ENCODE assay signal across 8 mouse cellular contexts in genomic region chr11:67482217-67482760, GRCm38 (mm10). TPM values are rescaled to one million over a fixed set of nuclear protein-coding genes. Genes with fewer than 3 reads are reported as not detected.
DNase-seq lines count a peak whose midpoint lies in the region; ATAC-seq and TF ChIP-seq lines count a peak whose summit lies in the region.

No protein-coding gene starts in this region.

- ATAC-seq in kidney, embryonic 15.5 days (replicated peaks; ENCODE audit: low FRiP score), result no peak

- no peaks in the 10 kb centered on the region for H3K9me3 ChIP-seq in kidney, embryonic 15.5 days (replicated peaks)

- H3K4me2 ChIP-seq in kidney, embryonic 15.5 days, result no peak overlapping the region

- TF ChIP-seq CTCF in brain, embryonic 14.5 days (IDR thresholded peaks at IDR 0.05; ENCODE audit: borderline replicate concordance, extremely low read depth, insufficient read depth, insufficient read length), result no peak

- no peak for TF ChIP-seq POLR2A in brain, embryonic 14.5 days (IDR thresholded peaks at IDR 0.05; ENCODE audit: borderline replicate concordance, extremely low read depth, insufficient read depth, insufficient read length, poor library complexity, severe bottlenecking)

- H3K9ac ChIP-seq in kidney, embryonic 15.5 days, result no peak overlapping the region

- no peak overlapping the region for H3K4me3 ChIP-seq in kidney, embryonic 15.5 days (replicated peaks)

- intact Hi-C loops in gastrocnemius, postnatal 14 days (cut with DNase I; ENCODE audit: low total_unique reads), result no loop called here
- intact Hi-C loops in left cerebral cortex, postnatal 14 days (cut with DNase I), result no loop called here

- peaks cover 13% of the 10 kb centered on the region for H3K4me1 ChIP-seq in kidney, embryonic 15.5 days

- 64% methylated on average over 9 of the region's 9 CpGs for WGBS in kidney, embryonic 15.5 days

- H3K27ac ChIP-seq in kidney, embryonic 15.5 days, result peak overlapping the region; percentile 49

- no peak for DNase-seq in kidney, adult 18-20 months
- peak; percentile 24 for DNase-seq in brain, embryonic 14.5 days (ENCODE audit: low read depth)
- DNase-seq in gastrocnemius, postnatal 14 days, result peak; percentile 72
- DNase-seq in left cerebral cortex, postnatal 14 days (ENCODE audit: low spot score in 2 of 2), result peak; percentile 40 to 43
- DNase-seq in right cerebral cortex, postnatal 14 days, result peak; percentile 30
- DNase-seq in thymus, postnatal 14 days, result no peak
- no peak for DNase-seq in kidney, adult 9 months

- no peaks in the 10 kb centered on the region for H3K27me3 ChIP-seq in kidney, embryonic 15.5 days

- H3K36me3 ChIP-seq in kidney, embryonic 15.5 days, result no peaks in the 10 kb centered on the region

RNA-seq across cellular contexts. Expression of gene Gas7, which starts 27.1 kb away (rescaled TPM):
- polyA plus RNA-seq in kidney, embryonic 15.5 days (2015; fragmentation: Nextera tagmentation; extraction: Ambion mirVana), result 10.8 and 12.9 TPM in 2 replicates
- 18.5 and 22.1 TPM in 2 replicates for polyA plus RNA-seq in brain, embryonic 14.5 days (2012; rRNA removed)
- total RNA-seq in gastrocnemius, postnatal 14 days (2021), result 10 to 100 TPM; 11.6 to 20.0 TPM
- 100 to 1,000 TPM; 563 to 593 TPM for total RNA-seq in left cerebral cortex, postnatal 14 days (2021)

Comparison
In these comparisons a context has a peak if more than half of its experiments do, and no peak if none do; other contexts are left out.
1. DNase-seq: peak in brain, embryonic 14.5 days (single experiment), gastrocnemius, postnatal 14 days (single experiment), left cerebral cortex, postnatal 14 days (2 of 2) and right cerebral cortex, postnatal 14 days (single experiment); none in kidney, adult 18-20 months (single experiment), thymus, postnatal 14 days (single experiment) and kidney, adult 9 months (single experiment).
2. RNA of gene Gas7, which starts 27.1 kb away (total RNA-seq): 563 to 593 TPM in left cerebral cortex, postnatal 14 days; 11.6 to 20.0 TPM in gastrocnemius, postnatal 14 days; every median in the first group is over 10 times any median in the second.